Mouse (Mus musculus) testis, adult 2 months (tissue): Measurements from ENCODE around the gene Rnf151.

Experiments
- CTCF ChIP-seq: fragments of 200-500 bp; IDR thresholded peaks from 2 replicates; pipeline ENCODE4 v1.5.1; 2012; ENCODE audit warnings: low read depth, mild to moderate bottlenecking, inconsistent platforms, low read length, moderate library complexity; ENCODE audit not compliant: control insufficient read depth, insufficient read depth, insufficient replicate concordance
- POLR2A ChIP-seq: fragments of 200-500 bp; IDR thresholded peaks from 2 replicates; pipeline ENCODE4 v1.6.1; 2012; ENCODE audit warnings: low read depth, mild to moderate bottlenecking, inconsistent platforms, low read length, moderate library complexity; ENCODE audit not compliant: control insufficient read depth

GRCm38 (mm10) chr17:24697985-24698384, 19.9 kb downstream of the Rnf151 start:
- TF ChIP-seq CTCF (no peak), POLR2A (no peak)
